Mouse (Mus musculus) embryonic stem cell, embryonic (primary cell): Measurements from ENCODE around the gene Lbx2.

Experiments used
- CTCF ChIA-PET, 4 experiments: fragments of 300-600 bp in 2 of 4; fragments of 350-600 bp in 2 of 4; sonication (Branson Sonifier 250); formaldehyde crosslinking; loops; one replicate each; lab custom pipeline; 2022; ENCODE audit warnings: inconsistent platforms in 2 of 4; lab: Charles Lee
- POLR2A ChIA-PET, 4 experiments: fragments of 300-600 bp in 2 of 4; fragments of 350-600 bp in 2 of 4; sonication (Branson Sonifier 250); formaldehyde crosslinking; loops; one replicate each; lab custom pipeline; 2022; ENCODE audit warnings: antibody characterized with exemption in 4 of 4, inconsistent platforms in 1 of 4; lab: Charles Lee

Lbx2 gene

GRCm38 (mm10) chr6:83086121-83087035, at the start of gene Lbx2:
Lbx2 (plus strand) TSS chr6:83086367.
- ChIA-PET POLR2A (interaction anchor here (0.6 to 2.8 kb wide), 22 partner anchors 8 to 239 kb away, joined by 3 to 22 read pairs (median 4); partner anchors contain the start of genes Ccdc142 (in 3 of the 4), Gm42688 (in 3 of the 4), Pcgf1 (in 3 of the 4) and Aup1 (in 2 of the 4)), CTCF (interaction anchor here in 3 of 4 experiments (0.6 to 2.9 kb wide), 15 partner anchors 8 to 180 kb away, joined by 3 to 14 read pairs (median 5); partner anchors contain the start of genes Ccdc142 (in 2 of the 3), Gm42688 (in 2 of the 3), Pcgf1 (in 2 of the 3) and Dctn1 (in 1 of the 3))

GRCm38 (mm10) chr6:83037188-83037587, 49.0 kb upstream of the Lbx2 start:
- ChIA-PET CTCF (interaction anchor here in 1 of 4 experiments (0.6 kb wide), 1 partner anchor 31 kb away, joined by 10 read pairs; no protein-coding TSS in a partner anchor), POLR2A (interaction anchor here in 3 of 4 experiments (0.6 to 2.0 kb wide), 5 partner anchors 17 to 368 kb away, joined by 3 to 5 read pairs (median 3); partner anchors contain the start of genes Aup1 (in 1 of the 3) and Htra2 (in 1 of the 3))

- POLR2A ChIA-PET = interaction anchor here in 2 of 4 experiments (0.7 to 2.0 kb wide), 6 partner anchors 16 to 312 kb away, joined by 3 to 5 read pairs (median 4); partner anchors contain the start of genes Aup1 (in 1 of the 2), Dqx1 (in 1 of the 2), Htra2 (in 1 of the 2) and Pcgf1 (in 1 of the 2)
- CTCF ChIA-PET = interaction anchor here in 1 of 4 experiments (1.0 kb wide), 1 partner anchor 42 kb away, joined by 3 read pairs; no protein-coding TSS in a partner anchor
These were observed 47.6 kb upstream of the Lbx2 start for GRCm38 (mm10) chr6:83038496-83039012.

- CTCF ChIA-PET = no interaction called here
- POLR2A ChIA-PET = interaction anchor here in 2 of 4 experiments (0.8 to 2.7 kb wide), 6 partner anchors 9 to 55 kb away, joined by 3 to 16 read pairs (median 4); partner anchors contain the start of genes Aup1 (in 2 of the 2) and Htra2 (in 2 of the 2)
These were observed 45.6 kb upstream of the Lbx2 start for GRCm38 (mm10) chr6:83040601-83041000.

GRCm38 (mm10) chr6:83043561-83043960, 42.6 kb upstream of the Lbx2 start:
- ChIA-PET CTCF (interaction anchor here in 2 of 4 experiments (0.6 to 1.6 kb wide), 2 partner anchors 47 to 428 kb away, joined by 3 to 5 read pairs; no protein-coding TSS in a partner anchor), POLR2A (interaction anchor here in 2 of 4 experiments (0.6 to 1.4 kb wide), 2 partner anchors 10 to 52 kb away, joined by 3 read pairs; no protein-coding TSS in a partner anchor)

GRCm38 (mm10) chr6:83043993-83044392, 42.2 kb upstream of the Lbx2 start:
- POLR2A ChIA-PET = interaction anchor here in 1 of 4 experiments (1.1 to 1.4 kb wide), 2 partner anchors 8 to 9 kb away, joined by 3 read pairs; no protein-coding TSS in a partner anchor
- CTCF ChIA-PET = interaction anchor here in 2 of 4 experiments (0.6 to 1.6 kb wide), 2 partner anchors 47 to 428 kb away, joined by 3 to 5 read pairs; no protein-coding TSS in a partner anchor

GRCm38 (mm10) chr6:83044742-83045141, 41.4 kb upstream of the Lbx2 start:
- CTCF ChIA-PET = interaction anchor here in 1 of 4 experiments (0.6 to 1.6 kb wide), 2 partner anchors 20 to 48 kb away, joined by 3 to 5 read pairs; no protein-coding TSS in a partner anchor
- POLR2A ChIA-PET = interaction anchor here in 1 of 4 experiments (1.0 to 1.1 kb wide), 2 partner anchors 8 to 76 kb away, joined by 3 read pairs; partner anchors contain the start of gene Wbp1

GRCm38 (mm10) chr6:83049367-83049766, 36.8 kb upstream of the Lbx2 start:
- POLR2A ChIA-PET = interaction anchor here in 2 of 4 experiments (1.1 to 2.4 kb wide), 5 partner anchors 9 to 52 kb away, joined by 3 to 13 read pairs (median 4); partner anchors contain the start of genes Ccdc142 (in 1 of the 2), Dok1 (in 1 of the 2), Dqx1 (in 1 of the 2) and Gm42688 (in 1 of the 2)
- CTCF ChIA-PET = no interaction called here

GRCm38 (mm10) chr6:83053136-83053960, 32.8 kb upstream of the Lbx2 start:
- CTCF ChIA-PET = interaction anchor here in 3 of 4 experiments (0.5 to 2.4 kb wide), 10 partner anchors 12 to 949 kb away, joined by 3 to 11 read pairs (median 8); partner anchors contain the start of genes Ccdc142 (in 1 of the 3), Dctn1 (in 1 of the 3) and Gm42688 (in 1 of the 3)
- POLR2A ChIA-PET = interaction anchor here (0.7 to 3.0 kb wide), 29 partner anchors 10 to 350 kb away, joined by 3 to 16 read pairs (median 4); partner anchors contain the start of genes Dok1 (in 2 of the 4), Loxl3 (in 2 of the 4), Pcgf1 (in 2 of the 4) and 1700003E16Rik (in 1 of the 4)

- POLR2A ChIA-PET = interaction anchor here (0.6 to 3.0 kb wide), 53 partner anchors 10 to 546 kb away, joined by 3 to 16 read pairs (median 4); partner anchors contain the start of genes Ccdc142 (in 3 of the 4), Gm42688 (in 3 of the 4), Dok1 (in 2 of the 4) and Loxl3 (in 2 of the 4)
- CTCF ChIA-PET = interaction anchor here in 3 of 4 experiments (0.5 to 2.4 kb wide), 17 partner anchors 11 to 948 kb away, joined by 3 to 11 read pairs (median 4); partner anchors contain the start of genes Ccdc142 (in 1 of the 3), Dctn1 (in 1 of the 3), Gm42688 (in 1 of the 3) and Pcgf1 (in 1 of the 3)
These were observed 31.9 kb upstream of the Lbx2 start, which contains the start of gene Aup1 for GRCm38 (mm10) chr6:83054074-83054851. Aup1 (plus strand) TSS chr6:83054521.

- ChIA-PET CTCF (interaction anchor here in 3 of 4 experiments (0.5 to 2.4 kb wide), 15 partner anchors 10 to 572 kb away, joined by 3 to 11 read pairs (median 4); partner anchors contain the start of genes Ccdc142 (in 1 of the 3), Dctn1 (in 1 of the 3), Gm42688 (in 1 of the 3) and Pcgf1 (in 1 of the 3)), POLR2A (interaction anchor here (0.6 to 3.0 kb wide), 44 partner anchors 9 to 452 kb away, joined by 3 to 16 read pairs (median 4); partner anchors contain the start of genes Ccdc142 (in 3 of the 4), Gm42688 (in 3 of the 4), Mob1a (in 2 of the 4) and Mthfd2 (in 2 of the 4))
These were observed 31.2 kb upstream of the Lbx2 start, which contains the start of gene Htra2 for GRCm38 (mm10) chr6:83054871-83055431. Htra2 (minus strand) TSS chr6:83055273.

GRCm38 (mm10) chr6:83057790-83058189, 28.4 kb upstream of the Lbx2 start, which contains the start of gene Dqx1:
Dqx1 (plus strand) TSS chr6:83057844.
- CTCF ChIA-PET = interaction anchor here in 2 of 4 experiments (0.9 to 1.3 kb wide), 4 partner anchors 17 to 44 kb away, joined by 3 to 10 read pairs (median 6); partner anchors contain the start of genes Ccdc142 (in 1 of the 2), Gm42688 (in 1 of the 2) and Pcgf1 (in 1 of the 2)
- POLR2A ChIA-PET = interaction anchor here (0.6 to 2.8 kb wide), 40 partner anchors 8 to 737 kb away, joined by 3 to 16 read pairs (median 4); partner anchors contain the start of genes Pcgf1 (in 3 of the 4), Ccdc142 (in 2 of the 4), Gm42688 (in 2 of the 4) and Loxl3 (in 2 of the 4)

GRCm38 (mm10) chr6:83058725-83059124, 27.4 kb upstream of the Lbx2 start:
- CTCF ChIA-PET = interaction anchor here in 1 of 4 experiments (1.3 kb wide), 1 partner anchor 43 kb away, joined by 10 read pairs; the partner anchor contains the start of genes Ccdc142 and Gm42688
- POLR2A ChIA-PET = interaction anchor here in 3 of 4 experiments (1.0 to 2.8 kb wide), 25 partner anchors 8 to 284 kb away, joined by 3 to 16 read pairs (median 4); partner anchors contain the start of genes Pcgf1 (in 3 of the 3), Loxl3 (in 2 of the 3), Wbp1 (in 2 of the 3) and 1700003E16Rik (in 1 of the 3)
